8 mouse cellular contexts compared by ENCODE assay signal in the genomic region with DNA sequence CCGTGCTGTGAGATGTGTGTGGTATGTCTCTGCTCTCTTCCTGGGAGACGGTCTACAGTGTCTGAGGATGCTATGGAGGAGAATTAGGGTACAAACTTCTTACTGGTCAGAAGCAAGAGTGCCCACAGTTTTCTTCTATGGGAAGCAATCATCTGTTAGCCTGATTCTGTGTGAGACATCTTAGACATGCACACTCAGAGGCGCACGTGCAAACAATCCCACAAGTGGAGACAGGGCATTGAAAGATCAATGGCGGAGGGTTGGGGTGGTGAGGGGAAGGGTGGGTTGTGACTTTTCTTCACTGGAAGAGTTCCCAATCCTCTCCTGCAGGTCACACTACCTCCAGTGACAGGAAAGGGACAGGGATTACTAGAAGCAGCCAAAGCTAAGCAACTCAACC. TPM values are rescaled to one million over a fixed set of nuclear protein-coding genes. Genes with fewer than 3 reads are reported as not detected.
DNase-seq lines count a peak whose midpoint lies in the region; ATAC-seq and TF ChIP-seq lines count a peak whose summit lies in the region.

No protein-coding gene starts in this region.

- peak overlapping the region; percentile 77 for H3K9ac ChIP-seq in embryonic facial prominence, embryonic 14.5 days (ENCODE audit: low read depth, low read length)
- H3K9ac ChIP-seq in neural tube, embryonic 14.5 days (replicated peaks; ENCODE audit: low read depth, low read length) = peak overlapping the region; percentile 50

- peak overlapping the region; percentile 93 for H3K4me2 ChIP-seq in embryonic facial prominence, embryonic 14.5 days (ENCODE audit: low read depth, low read length)
- peak overlapping the region; percentile 89 for H3K4me2 ChIP-seq in neural tube, embryonic 14.5 days (ENCODE audit: low read depth, low read length)

- no peaks in the 10 kb centered on the region for H3K36me3 ChIP-seq in embryonic facial prominence, embryonic 14.5 days (ENCODE audit: control insufficient read depth, insufficient read depth, low read length)
- H3K36me3 ChIP-seq in limb, embryonic 10.5 days = no peaks in the 10 kb centered on the region
- no peaks in the 10 kb centered on the region for H3K36me3 ChIP-seq in neural tube, embryonic 14.5 days (ENCODE audit: control insufficient read depth, insufficient read depth, low read length)

- H3K27me3 ChIP-seq in embryonic facial prominence, embryonic 14.5 days (replicated peaks; ENCODE audit: control insufficient read depth, insufficient read depth, low read length) = no peaks in the 10 kb centered on the region
- peaks cover 46% of the 10 kb centered on the region for H3K27me3 ChIP-seq in limb, embryonic 10.5 days (ENCODE audit: low read depth, poor library complexity, severe bottlenecking)
- H3K27me3 ChIP-seq in neural tube, embryonic 14.5 days (ENCODE audit: control insufficient read depth, insufficient read depth, low read length) = peaks cover 11% of the 10 kb centered on the region; the same call in 1 of the 2 replicates

- intact Hi-C loops in left cerebral cortex, adult 2 months (cut with DNase I) = loop anchor here (5.0 kb wide), 1 partner anchor 60 kb away; no protein-coding TSS in a partner anchor

- no peak overlapping the region for H3K27ac ChIP-seq in left cerebral cortex, adult 2 months
- peak overlapping the region; percentile 68 for H3K27ac ChIP-seq in embryonic facial prominence, embryonic 14.5 days (replicated peaks; ENCODE audit: low read depth, low read length)
- H3K27ac ChIP-seq in limb, embryonic 10.5 days = peak overlapping the region; percentile 87
- H3K27ac ChIP-seq in neural tube, embryonic 14.5 days (ENCODE audit: low read depth, low read length) = no peak overlapping the region

- ATAC-seq in embryonic facial prominence, embryonic 14.5 days (ENCODE audit: low read depth) = no peak; the same call in 1 of the 2 replicates
- ATAC-seq in neural tube, embryonic 14.5 days (ENCODE audit: low read depth) = no peak

- peak overlapping the region; percentile 40 for H3K4me3 ChIP-seq in left cerebral cortex, adult 2 months
- peak overlapping the region; percentile 62 for H3K4me3 ChIP-seq in embryonic facial prominence, embryonic 14.5 days (ENCODE audit: low read depth, low read length)
- peak overlapping the region; percentile 72 for H3K4me3 ChIP-seq in limb, embryonic 10.5 days
- peak overlapping the region; percentile 47 for H3K4me3 ChIP-seq in neural tube, embryonic 14.5 days (ENCODE audit: low read depth, low read length)

- no peak for DNase-seq in left cerebral cortex, adult 2 months (ENCODE audit: extremely low spot score in 1 of 2, low spot score in 2 of 2)
- no peak for DNase-seq in left cerebral cortex, adult 11 months (ENCODE audit: low spot score)
- DNase-seq in embryonic facial prominence, embryonic 14.5 days (ENCODE audit: low spot score) = no peak
- DNase-seq in limb, embryonic 10.5 days (ENCODE audit: low spot score) = no peak
- no peak for DNase-seq in urinary bladder, adult 18-20 months (ENCODE audit: low spot score in 2 of 2)
- DNase-seq in embryo, embryonic 10 days (ENCODE audit: low spot score) = no peak
- no peak for DNase-seq in ovary, postnatal 10 days (ENCODE audit: low spot score)

- WGBS in embryonic facial prominence, embryonic 14.5 days = 32% methylated on average over 5 of the region's 5 CpGs
- WGBS in limb, embryonic 10.5 days = 54% methylated on average over 5 of the region's 5 CpGs
- 47% methylated on average over 5 of the region's 5 CpGs for WGBS in neural tube, embryonic 14.5 days

- H3K9me3 ChIP-seq in embryonic facial prominence, embryonic 14.5 days (ENCODE audit: control insufficient read depth, low read length) = no peaks in the 10 kb centered on the region
- H3K9me3 ChIP-seq in limb, embryonic 10.5 days (replicated peaks) = no peaks in the 10 kb centered on the region
- H3K9me3 ChIP-seq in neural tube, embryonic 14.5 days (ENCODE audit: control insufficient read depth, low read length) = no peaks in the 10 kb centered on the region

- no peak for TF ChIP-seq CTCF in left cerebral cortex, adult 2 months (IDR thresholded peaks at IDR 0.05)

- peaks cover 15% of the 10 kb centered on the region; the same call in 1 of the 2 replicates for H3K4me1 ChIP-seq in embryonic facial prominence, embryonic 14.5 days (ENCODE audit: control insufficient read depth, insufficient read depth, low read length)
- H3K4me1 ChIP-seq in limb, embryonic 10.5 days = peaks cover 35% of the 10 kb centered on the region
- 0 out of 2 replicates have a peak, but pooled peaks cover 4% of the 10 kb centered on the region for H3K4me1 ChIP-seq in neural tube, embryonic 14.5 days (ENCODE audit: control insufficient read depth, insufficient read depth, low read length)

RNA-seq across cellular contexts. Expression of gene Adamts14, which starts 0.6 kb away (rescaled TPM):
- under 1 TPM; 0.20 to 0.30 TPM for total RNA-seq in left cerebral cortex, adult 2 months (2021)
- 7.2 and 7.3 TPM in 2 replicates for polyA plus RNA-seq in embryonic facial prominence, embryonic 14.5 days (2014; fragmentation: Nextera tagmentation; extraction: Ambion mirVana)
- 0.46 and 0.48 TPM in 2 replicates for polyA plus RNA-seq in limb, embryonic 10.5 days (2016; fragmentation: Nextera tagmentation; extraction: Ambion mirVana)
- polyA plus RNA-seq in neural tube, embryonic 14.5 days (2014; fragmentation: Nextera tagmentation; extraction: Ambion mirVana) = 0.07 and 0.26 TPM in 2 replicates

RNA-seq across cellular contexts. Expression of gene Prf1, which starts 25.0 kb away (rescaled TPM):
- total RNA-seq in left cerebral cortex, adult 2 months (2021) = not detected
- 0.14 TPM in 1 of 2 replicates, not detected in the other for polyA plus RNA-seq in embryonic facial prominence, embryonic 14.5 days (2014; fragmentation: Nextera tagmentation; extraction: Ambion mirVana)
- polyA plus RNA-seq in limb, embryonic 10.5 days (2016; fragmentation: Nextera tagmentation; extraction: Ambion mirVana) = not detected in 2 replicates
- not detected in 2 replicates for polyA plus RNA-seq in neural tube, embryonic 14.5 days (2014; fragmentation: Nextera tagmentation; extraction: Ambion mirVana)

Comparison
In these comparisons a context has a peak if more than half of its experiments do, and no peak if none do; other contexts are left out.
1. H3K27ac ChIP-seq: peak in embryonic facial prominence, embryonic 14.5 days (single experiment) and limb, embryonic 10.5 days (single experiment); none in left cerebral cortex, adult 2 months (single experiment) and neural tube, embryonic 14.5 days (single experiment).
2. Peak in every context shown above with its lines, with median percentiles within 50 percentile points of each other: H3K4me3 ChIP-seq.